7 mouse cellular contexts compared by ENCODE assay signal in genomic region chr4:152126026-152126920, GRCm38 (mm10). TPM values are rescaled to one million over a fixed set of nuclear protein-coding genes. Genes with fewer than 3 reads are reported as not detected.
DNase-seq lines count a peak whose midpoint lies in the region; ATAC-seq lines count a peak whose summit lies in the region.

No protein-coding gene starts in this region.

- ATAC-seq in heart, embryonic 12.5 days (ENCODE audit: insufficient number of reproducible peaks, low FRiP score): no peak
- no peak for ATAC-seq in liver, embryonic 11.5 days (replicated peaks; ENCODE audit: low FRiP score)
- ATAC-seq in stomach, embryonic 15.5 days (ENCODE audit: insufficient read depth, low FRiP score, low read depth): no peak

- DNase-seq in thymus, postnatal 4 days: peak; percentile 49
- no peak for DNase-seq in thymus, postnatal 36 days
- no peak for DNase-seq in liver, embryonic 11.5 days (ENCODE audit: low spot score)
- DNase-seq in B cell, adult 2 months: no peak
- DNase-seq in adrenal gland, postnatal 4 days (ENCODE audit: low spot score in 2 of 2): no peak

- peaks cover 39% of the 10 kb centered on the region for H3K4me1 ChIP-seq in heart, embryonic 12.5 days (replicated peaks)
- peaks cover 9% of the 10 kb centered on the region for H3K4me1 ChIP-seq in liver, embryonic 11.5 days (replicated peaks; ENCODE audit: control insufficient read depth, insufficient read depth, low read length)
- peaks cover 35% of the 10 kb centered on the region for H3K4me1 ChIP-seq in stomach, embryonic 15.5 days

- no peak overlapping the region for H3K27ac ChIP-seq in heart, embryonic 12.5 days (ENCODE audit: poor library complexity, severe bottlenecking)
- H3K27ac ChIP-seq in liver, embryonic 11.5 days (ENCODE audit: low read depth, low read length): no peak overlapping the region
- H3K27ac ChIP-seq in stomach, embryonic 15.5 days: no peak overlapping the region

- WGBS in heart, embryonic 12.5 days: 6% methylated on average over 65 of the region's 65 CpGs
- WGBS in liver, embryonic 11.5 days: 9% methylated on average over 65 of the region's 65 CpGs
- 19% methylated on average over 65 of the region's 65 CpGs for WGBS in stomach, embryonic 15.5 days

- H3K4me3 ChIP-seq in heart, embryonic 12.5 days: peak overlapping the region; percentile 31
- peak overlapping the region; percentile 24; the same call in 1 of the 2 replicates for H3K4me3 ChIP-seq in liver, embryonic 11.5 days (ENCODE audit: low read depth, low read length)
- peak overlapping the region; percentile 18 for H3K4me3 ChIP-seq in stomach, embryonic 15.5 days (replicated peaks)

- H3K9ac ChIP-seq in heart, embryonic 12.5 days: peak overlapping the region; percentile 42
- no peak overlapping the region for H3K9ac ChIP-seq in liver, embryonic 11.5 days (ENCODE audit: low read depth, low read length)
- H3K9ac ChIP-seq in stomach, embryonic 15.5 days: no peak overlapping the region

- H3K27me3 ChIP-seq in heart, embryonic 12.5 days (replicated peaks): peaks cover 99% of the 10 kb centered on the region
- peaks cover 100% of the 10 kb centered on the region for H3K27me3 ChIP-seq in liver, embryonic 11.5 days (replicated peaks; ENCODE audit: control insufficient read depth, insufficient read depth, low read length)
- H3K27me3 ChIP-seq in stomach, embryonic 15.5 days (replicated peaks): peaks cover 93% of the 10 kb centered on the region

- peak overlapping the region; percentile 67 for H3K4me2 ChIP-seq in heart, embryonic 12.5 days
- H3K4me2 ChIP-seq in liver, embryonic 11.5 days: peak overlapping the region; percentile 37
- H3K4me2 ChIP-seq in stomach, embryonic 15.5 days: peak overlapping the region; percentile 37

- H3K9me3 ChIP-seq in heart, embryonic 12.5 days (replicated peaks): no peaks in the 10 kb centered on the region
- no peaks in the 10 kb centered on the region for H3K9me3 ChIP-seq in liver, embryonic 11.5 days (ENCODE audit: control insufficient read depth, low read length)
- no peaks in the 10 kb centered on the region for H3K9me3 ChIP-seq in stomach, embryonic 15.5 days

- H3K36me3 ChIP-seq in heart, embryonic 12.5 days: no peaks in the 10 kb centered on the region
- H3K36me3 ChIP-seq in liver, embryonic 11.5 days (ENCODE audit: control insufficient read depth, insufficient read depth, low read length): no peaks in the 10 kb centered on the region
- no peaks in the 10 kb centered on the region for H3K36me3 ChIP-seq in stomach, embryonic 15.5 days

RNA-seq across cellular contexts. Expression of gene Tnfrsf25, which starts 10.5 kb away (rescaled TPM):
- 0.86 and 1.1 TPM in 2 replicates for polyA plus RNA-seq in heart, embryonic 12.5 days (2016; fragmentation: Nextera tagmentation; extraction: Ambion mirVana)
- polyA plus RNA-seq in liver, embryonic 11.5 days (2014; fragmentation: Nextera tagmentation; extraction: Ambion mirVana): 0.90 and 1.3 TPM in 2 replicates
- polyA plus RNA-seq in stomach, embryonic 15.5 days (2015; fragmentation: Nextera tagmentation; extraction: Ambion mirVana): 0.84 and 1.4 TPM in 2 replicates
- 1 to 10 TPM; 1.2 to 1.4 TPM for total RNA-seq in adrenal gland, postnatal 4 days (2021)

RNA-seq across cellular contexts. Expression of gene Espn, which starts 25.9 kb away (rescaled TPM):
- 1.3 and 1.6 TPM in 2 replicates for polyA plus RNA-seq in heart, embryonic 12.5 days (2016; fragmentation: Nextera tagmentation; extraction: Ambion mirVana)
- 4.1 and 5.3 TPM in 2 replicates for polyA plus RNA-seq in liver, embryonic 11.5 days (2014; fragmentation: Nextera tagmentation; extraction: Ambion mirVana)
- 15.9 and 19.2 TPM in 2 replicates for polyA plus RNA-seq in stomach, embryonic 15.5 days (2015; fragmentation: Nextera tagmentation; extraction: Ambion mirVana)
- total RNA-seq in adrenal gland, postnatal 4 days (2021): 1 to 10 TPM; 1.0 to 5.1 TPM

RNA-seq across cellular contexts. Expression of gene Hes2, which starts 32.4 kb away (rescaled TPM):
- not detected in 2 replicates for polyA plus RNA-seq in heart, embryonic 12.5 days (2016; fragmentation: Nextera tagmentation; extraction: Ambion mirVana)
- not detected in 2 replicates for polyA plus RNA-seq in liver, embryonic 11.5 days (2014; fragmentation: Nextera tagmentation; extraction: Ambion mirVana)
- 0.43 and 0.44 TPM in 2 replicates for polyA plus RNA-seq in stomach, embryonic 15.5 days (2015; fragmentation: Nextera tagmentation; extraction: Ambion mirVana)
- not detected for total RNA-seq in adrenal gland, postnatal 4 days (2021)

RNA-seq across cellular contexts. Expression of gene Acot7, which starts 51.7 kb away (rescaled TPM):
- 63.4 and 64.6 TPM in 2 replicates for polyA plus RNA-seq in heart, embryonic 12.5 days (2016; fragmentation: Nextera tagmentation; extraction: Ambion mirVana)
- polyA plus RNA-seq in liver, embryonic 11.5 days (2014; fragmentation: Nextera tagmentation; extraction: Ambion mirVana): 50.0 and 51.1 TPM in 2 replicates
- polyA plus RNA-seq in stomach, embryonic 15.5 days (2015; fragmentation: Nextera tagmentation; extraction: Ambion mirVana): 60.0 and 63.1 TPM in 2 replicates
- total RNA-seq in adrenal gland, postnatal 4 days (2021): 10 to 100 TPM; 39.1 to 44.4 TPM

RNA-seq across cellular contexts. Expression of gene Plekhg5, which starts 54.0 kb away (rescaled TPM):
- 13.6 and 14.1 TPM in 2 replicates for polyA plus RNA-seq in heart, embryonic 12.5 days (2016; fragmentation: Nextera tagmentation; extraction: Ambion mirVana)
- 8.4 and 8.9 TPM in 2 replicates for polyA plus RNA-seq in liver, embryonic 11.5 days (2014; fragmentation: Nextera tagmentation; extraction: Ambion mirVana)
- polyA plus RNA-seq in stomach, embryonic 15.5 days (2015; fragmentation: Nextera tagmentation; extraction: Ambion mirVana): 11.9 and 13.2 TPM in 2 replicates
- total RNA-seq in adrenal gland, postnatal 4 days (2021): 10 to 100 TPM; 26.2 to 32.1 TPM
